Mouse (Mus musculus) neural tube, embryonic 13.5 days (tissue): ENCODE measurements around the gene Mink1. TPM values are rescaled to one million over a fixed set of nuclear protein-coding genes. Genes with fewer than 3 reads are reported as not detected.

Experiments
- ATAC-seq: fragments of 200-750 bp; cut with Nextera tagmentation; 2 replicates; pipeline ENCODE4 v1.8.0; 2017; ENCODE audit warnings: low read depth, mild to moderate bottlenecking, moderate TSS enrichment, moderate library complexity
- H3K27ac ChIP-seq: fragments of 300-500 bp; sonication (generic); replicated peaks from 2 replicates; pipeline ENCODE4 v1.5.1; 2015; ENCODE audit warnings: moderate library complexity, mild to moderate bottlenecking, inconsistent platforms
- H3K27me3 ChIP-seq: fragments of 300-500 bp; sonication (generic); 2 replicates; pipeline ENCODE4 v1.6.1; 2015; ENCODE audit warnings: mild to moderate bottlenecking, inconsistent platforms
- H3K36me3 ChIP-seq: fragments of 300-500 bp; sonication (generic); 2 replicates; pipeline ENCODE4 v1.6.1; 2015; ENCODE audit warnings: mild to moderate bottlenecking, inconsistent platforms
- H3K4me1 ChIP-seq: fragments of 300-500 bp; sonication (generic); replicated peaks from 2 replicates; pipeline ENCODE4 v1.6.1; 2015; ENCODE audit warnings: inconsistent platforms
- H3K4me2 ChIP-seq: fragments of 300-500 bp; sonication (generic); 2 replicates; pipeline ENCODE4 v1.6.1; 2015; ENCODE audit warnings: inconsistent platforms, mild to moderate bottlenecking, moderate library complexity
- H3K4me3 ChIP-seq: fragments of 300-500 bp; sonication (generic); 2 replicates; pipeline ENCODE4 v1.5.1; 2015; ENCODE audit warnings: mild to moderate bottlenecking, inconsistent platforms
- H3K9ac ChIP-seq: fragments of 300-500 bp; sonication (generic); 2 replicates; pipeline ENCODE4 v1.6.1; 2015; ENCODE audit warnings: moderate library complexity, mild to moderate bottlenecking, inconsistent platforms
- H3K9me3 ChIP-seq: fragments of 300-500 bp; sonication (generic); 2 replicates; pipeline ENCODE4 v1.6.1; 2016; ENCODE audit warnings: inconsistent platforms
- WGBS: fragments of 180-500 bp; shearing (Covaris S2); methylation state at CpG from one replicate; pipeline ENCODE4 v1.1.7; 2015; 5-methylcytosine and 5-hydroxymethylcytosine counted together
- polyA plus RNA-seq: library from polyadenylated mRNA; unstranded; fragments of >200 nt; fragmentation: Nextera tagmentation; extraction: Ambion mirVana; gene quantifications from 2 replicates; pipeline ENCODE4 v1.2.1, GENCODE M21; 2015

Gene Mink1
- polyA plus RNA-seq, 1 experiment from 2014 or later: 18.0 TPM

DNA sequence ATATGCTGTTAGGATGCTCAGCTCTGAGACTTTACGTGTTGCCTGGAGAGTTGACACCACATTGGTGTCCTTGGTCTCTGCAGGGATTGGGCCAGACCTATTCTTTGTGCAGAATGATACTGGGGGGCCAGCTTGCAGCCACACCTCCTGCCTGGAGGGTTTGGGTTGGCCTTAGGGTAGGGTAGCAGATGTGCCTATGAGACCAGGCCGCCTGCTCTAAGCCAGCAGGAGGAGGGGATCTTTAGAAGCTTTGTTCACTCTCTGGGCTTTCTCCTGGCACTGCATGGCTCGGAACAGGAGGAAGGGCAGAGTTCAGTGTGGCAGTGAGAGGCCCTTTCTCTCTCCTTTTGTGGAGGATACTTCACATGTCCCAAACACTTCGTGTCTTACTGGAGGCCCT lies 33.4 kb downstream of the Mink1 start:
- no peak overlapping the region for H3K4me2 ChIP-seq
- peak overlapping the region; percentile 52 for H3K27ac ChIP-seq
- 40% methylated on average over 4 of the region's 4 CpGs for WGBS
- no peak overlapping the region for H3K9ac ChIP-seq
- H3K4me1 ChIP-seq: peaks cover 16% of the 10 kb centered on the region
- no peak overlapping the region for H3K4me3 ChIP-seq
- ATAC-seq: no peak
- no peaks in the 10 kb centered on the region for H3K27me3 ChIP-seq
- H3K9me3 ChIP-seq: no peaks in the 10 kb centered on the region
- H3K36me3 ChIP-seq: peaks cover 26% of the 10 kb centered on the region

GRCm38 (mm10) chr11:70597301-70597700 lies 34.6 kb downstream of the Mink1 start:
- no peak overlapping the region for H3K27ac ChIP-seq
- no peak for ATAC-seq
- peaks cover 16% of the 10 kb centered on the region for H3K4me1 ChIP-seq
- 89% methylated on average over 6 of the region's 6 CpGs for WGBS
- H3K9ac ChIP-seq: no peak overlapping the region
- peaks cover 36% of the 10 kb centered on the region for H3K36me3 ChIP-seq
- H3K9me3 ChIP-seq: no peaks in the 10 kb centered on the region
- no peaks in the 10 kb centered on the region for H3K27me3 ChIP-seq
- H3K4me2 ChIP-seq: no peak overlapping the region
- no peak overlapping the region for H3K4me3 ChIP-seq

- Histone ChIP-seq H3K27me3 (no peaks in the 10 kb centered on the region), H3K4me3 (no peak overlapping the region), H3K4me2 (no peak overlapping the region), H3K36me3 (peaks cover 44% of the 10 kb centered on the region), H3K27ac (no peak overlapping the region), H3K9ac (no peak overlapping the region), H3K9me3 (no peaks in the 10 kb centered on the region), H3K4me1 (peaks cover 16% of the 10 kb centered on the region)
- ATAC-seq: no peak
- WGBS: 91% methylated on average over 9 of the region's 9 CpGs
Observed at GRCm38 (mm10) chr11:70598451-70598953, 35.8 kb downstream of the Mink1 start.

- no peaks in the 10 kb centered on the region for H3K9me3 ChIP-seq
- no peak overlapping the region for H3K4me2 ChIP-seq
- no peak overlapping the region for H3K4me3 ChIP-seq
- no peaks in the 10 kb centered on the region for H3K4me1 ChIP-seq
- WGBS: 60% methylated on average over 14 of the region's 14 CpGs
- H3K9ac ChIP-seq: no peak overlapping the region
- ATAC-seq: peak; percentile 62; the same call in 1 of the 2 replicates
- no peak overlapping the region for H3K27ac ChIP-seq
- H3K27me3 ChIP-seq: no peaks in the 10 kb centered on the region
- H3K36me3 ChIP-seq: peaks cover 84% of the 10 kb centered on the region
Observed at GRCm38 (mm10) chr11:70605024-70605566, 42.4 kb downstream of the Mink1 start.

- 78% methylated on average over 12 of the region's 12 CpGs for WGBS
Observed at GRCm38 (mm10) chr11:70606717-70607116, 44.0 kb downstream of the Mink1 start.

DNA sequence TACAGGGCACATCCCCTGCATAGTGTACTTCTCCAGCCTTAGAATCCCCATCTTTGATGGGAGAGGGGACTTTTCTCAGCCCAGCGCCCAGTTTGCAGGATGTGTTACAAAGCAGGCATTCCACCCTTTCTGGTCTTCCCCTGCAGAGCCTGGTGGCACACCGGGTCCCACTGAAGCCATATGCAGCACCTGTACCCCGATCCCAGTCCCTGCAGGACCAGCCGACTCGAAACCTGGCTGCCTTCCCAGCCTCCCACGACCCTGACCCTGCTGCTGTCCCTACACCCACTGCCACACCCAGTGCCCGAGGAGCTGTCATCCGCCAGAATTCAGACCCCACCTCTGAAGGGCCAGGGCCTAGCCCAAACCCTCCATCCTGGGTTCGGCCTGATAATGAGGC lies 44.9 kb downstream of the Mink1 start:
- Histone ChIP-seq H3K4me3 (no peak overlapping the region), H3K36me3 (peaks cover 97% of the 10 kb centered on the region), H3K4me2 (no peak overlapping the region), H3K4me1 (no peaks in the 10 kb centered on the region), H3K27ac (no peak overlapping the region), H3K9me3 (no peaks in the 10 kb centered on the region), H3K27me3 (no peaks in the 10 kb centered on the region), H3K9ac (no peak overlapping the region)
- ATAC-seq: no peak
- WGBS: 94% methylated on average over 9 of the region's 9 CpGs

More at GRCm38 (mm10) chr11:70606717-70607116, 44.0 kb downstream of the Mink1 start:
- Histone ChIP-seq H3K4me1 (no peaks in the 10 kb centered on the region), H3K27me3 (no peaks in the 10 kb centered on the region), H3K27ac (no peak overlapping the region), H3K36me3 (peaks cover 95% of the 10 kb centered on the region), H3K9me3 (no peaks in the 10 kb centered on the region), H3K4me2 (no peak overlapping the region), H3K4me3 (no peak overlapping the region), H3K9ac (no peak overlapping the region)
- ATAC-seq: no peak

GRCm38 (mm10) chr11:70608381-70609066 lies 45.8 kb downstream of the Mink1 start:
- 87% methylated on average over 26 of the region's 26 CpGs for WGBS
- Histone ChIP-seq H3K27me3 (no peaks in the 10 kb centered on the region), H3K27ac (no peak overlapping the region), H3K4me3 (no peak overlapping the region), H3K4me1 (no peaks in the 10 kb centered on the region), H3K36me3 (peaks cover 99% of the 10 kb centered on the region), H3K4me2 (no peak overlapping the region), H3K9ac (no peak overlapping the region), H3K9me3 (no peaks in the 10 kb centered on the region)
- no peak for ATAC-seq

DNA sequence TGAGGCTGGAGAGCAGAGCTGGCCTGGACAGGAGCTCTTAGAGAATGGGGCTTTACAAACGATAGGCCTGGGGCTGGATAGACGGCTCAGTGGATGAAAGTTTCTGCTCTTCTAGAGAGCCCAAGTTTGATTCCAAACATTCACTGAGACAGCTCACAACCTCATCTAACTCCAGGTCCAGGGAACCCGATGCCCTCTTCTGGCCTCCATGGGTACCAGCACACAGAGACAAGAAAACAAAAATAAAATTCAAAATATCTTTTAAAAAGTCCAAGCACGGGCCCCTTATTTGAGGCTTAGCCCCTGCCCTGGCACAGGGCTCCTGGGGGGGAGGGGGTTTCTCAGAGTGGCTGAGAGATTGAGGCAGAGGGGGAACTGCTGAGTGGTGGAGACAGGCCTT lies 48.1 kb downstream of the Mink1 start:
- no peaks in the 10 kb centered on the region for H3K9me3 ChIP-seq
- no peak overlapping the region for H3K27ac ChIP-seq
- H3K36me3 ChIP-seq: peaks cover 80% of the 10 kb centered on the region
- H3K4me1 ChIP-seq: peaks cover 10% of the 10 kb centered on the region
- H3K27me3 ChIP-seq: 0 out of 2 replicates have a peak, but pooled peaks cover 4% of the 10 kb centered on the region
- H3K4me2 ChIP-seq: no peak overlapping the region
- ATAC-seq: no peak
- no peak overlapping the region for H3K9ac ChIP-seq
- 93% methylated on average over 4 of the region's 4 CpGs for WGBS
- H3K4me3 ChIP-seq: no peak overlapping the region

- Histone ChIP-seq H3K9ac (no peak overlapping the region), H3K27ac (no peak overlapping the region), H3K4me1 (peaks cover 10% of the 10 kb centered on the region), H3K4me2 (no peak overlapping the region), H3K9me3 (no peaks in the 10 kb centered on the region), H3K36me3 (peaks cover 65% of the 10 kb centered on the region), H3K27me3 (peaks cover 8% of the 10 kb centered on the region; the same call in 1 of the 2 replicates), H3K4me3 (no peak overlapping the region)
- ATAC-seq: no peak
- 83% methylated on average over 7 of the region's 7 CpGs for WGBS
Observed at GRCm38 (mm10) chr11:70612505-70612904, 49.8 kb downstream of the Mink1 start.

GRCm38 (mm10) chr11:70615074-70615473 lies 52.4 kb downstream of the Mink1 start:
- no peak overlapping the region for H3K27ac ChIP-seq
- 3% methylated on average over 17 of the region's 17 CpGs for WGBS
- H3K4me3 ChIP-seq: peak overlapping the region; percentile 21
- H3K9me3 ChIP-seq: no peaks in the 10 kb centered on the region
- H3K9ac ChIP-seq: peak overlapping the region; percentile 58
- H3K27me3 ChIP-seq: peaks cover 8% of the 10 kb centered on the region; the same call in 1 of the 2 replicates
- peaks cover 10% of the 10 kb centered on the region for H3K4me1 ChIP-seq
- peaks cover 40% of the 10 kb centered on the region for H3K36me3 ChIP-seq
- peak; percentile 74; the same call in 1 of the 2 replicates for ATAC-seq
- H3K4me2 ChIP-seq: peak overlapping the region; percentile 51

- Histone ChIP-seq H3K27me3 (peaks cover 8% of the 10 kb centered on the region; the same call in 1 of the 2 replicates), H3K9me3 (no peaks in the 10 kb centered on the region), H3K27ac (no peak within 1 kb of the TSS), H3K36me3 (peaks cover 34% of the 10 kb centered on the region), H3K9ac (peak within 1 kb of the TSS; percentile 58), H3K4me3 (peak within 1 kb of the TSS; percentile 21), H3K4me2 (peak within 1 kb of the TSS; percentile 51), H3K4me1 (peaks cover 10% of the 10 kb centered on the region)
- no peak; the same call in 1 of the 2 replicates for ATAC-seq
- 13% methylated on average over 21 of the region's 21 CpGs for WGBS
Observed at GRCm38 (mm10) chr11:70615516-70616093, 52.9 kb downstream of the Mink1 start, which contains the start of gene 4930544D05Rik. TSS of gene 4930544D05Rik (plus strand) at chr11:70615848.

DNA sequence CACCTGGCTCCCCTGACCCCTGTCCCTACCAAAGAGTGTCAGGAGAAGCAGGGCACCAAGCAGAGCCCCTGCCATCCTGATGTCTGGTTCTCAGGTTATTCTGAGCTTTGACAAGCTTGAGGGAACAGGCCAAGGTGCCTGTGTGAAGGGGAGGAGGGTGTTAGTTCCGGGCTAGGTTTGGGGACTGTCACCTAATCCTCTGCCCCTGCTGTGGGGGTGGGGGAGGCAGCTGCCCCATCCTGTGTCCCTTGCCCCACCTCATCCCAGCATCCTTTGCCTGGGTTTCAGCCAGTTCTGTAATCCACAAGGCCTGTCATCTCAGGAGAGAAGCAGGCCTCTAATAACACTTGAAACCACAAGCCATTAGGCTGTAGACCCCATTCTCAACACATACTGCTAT lies 56.4 kb downstream of the Mink1 start, which contains the start of gene Chrne:
TSS of gene Chrne (minus strand) at position 116 of the 400 bp plus-strand sequence.
- Histone ChIP-seq H3K4me1 (peaks cover 10% of the 10 kb centered on the region), H3K4me3 (no peak within 1 kb of the TSS), H3K27me3 (peaks cover 8% of the 10 kb centered on the region; the same call in 1 of the 2 replicates), H3K4me2 (no peak within 1 kb of the TSS), H3K36me3 (0 out of 2 replicates have a peak, but pooled peaks cover 3% of the 10 kb centered on the region), H3K9me3 (no peaks in the 10 kb centered on the region), H3K9ac (no peak within 1 kb of the TSS), H3K27ac (no peak within 1 kb of the TSS)
- no peak for ATAC-seq
- 59% methylated on average over 1 of the region's 1 CpGs for WGBS
